Mouse (Mus musculus) heart, postnatal 36 days (tissue): ENCODE results near the gene Itga4. TPM values are rescaled to one million over a fixed set of nuclear protein-coding genes. Genes with fewer than 3 reads are reported as not detected.

ENCODE experiments used
- DNase-seq, 2 experiments: peaks; one replicate each; pipeline ENCODE4 v3.0.0; 2021 to 2022
- intact Hi-C: fragments of 180-260 bp; cut with DNase I; formaldehyde crosslinking; loops from one replicate; pipeline ENCODE4 v1.15.1; 2025
- total RNA-seq, 2 experiments: library from RNA; stranded (reverse); gene quantifications; 2 replicates each; pipeline ENCODE4 v1.2.3; 2021

The Itga4 gene
- total RNA-seq, 2 experiments from 2014 or later, result 1.9 to 3.0 TPM

GRCm38 (mm10) chr2:79259326-79259725 lies 4.1 kb downstream of the Itga4 start:
- DNase-seq, result peak; percentile 5 to 26
- intact Hi-C loops, result loop anchor here (5.0 kb wide), 1 partner anchor 172 kb away; no protein-coding TSS in a partner anchor

- intact Hi-C loops, result loop anchor here (1.0 to 5.0 kb wide), 3 partner anchors 232 to 1216 kb away; no protein-coding TSS in a partner anchor
Measured at GRCm38 (mm10) chr2:79265665-79266064, 10.4 kb downstream of the Itga4 start.

GRCm38 (mm10) chr2:79266480-79266879 lies 11.3 kb downstream of the Itga4 start:
- intact Hi-C loops, result loop anchor here (1.0 to 5.0 kb wide), 2 partner anchors 231 to 307 kb away; no protein-coding TSS in a partner anchor
- no peak for DNase-seq

More at GRCm38 (mm10) chr2:79265665-79266064, 10.4 kb downstream of the Itga4 start:
- peak; percentile 64 to 76 for DNase-seq

GRCm38 (mm10) chr2:79267181-79267580 lies 12.0 kb downstream of the Itga4 start:
- intact Hi-C loops, result loop anchor here (5.0 kb wide), 1 partner anchor 230 kb away; no protein-coding TSS in a partner anchor
- DNase-seq, result no peak

GRCm38 (mm10) chr2:79268863-79269262 lies 13.6 kb downstream of the Itga4 start:
- intact Hi-C loops, result loop anchor here (5.0 kb wide), 1 partner anchor 228 kb away; no protein-coding TSS in a partner anchor

GRCm38 (mm10) chr2:79270034-79270535 lies 14.9 kb downstream of the Itga4 start:
- intact Hi-C loops, result no loop called here
- DNase-seq, result no peak

More at GRCm38 (mm10) chr2:79268863-79269262, 13.6 kb downstream of the Itga4 start:
- DNase-seq, result no peak

- DNase-seq, result no peak
- intact Hi-C loops, result no loop called here
Measured at GRCm38 (mm10) chr2:79271838-79272237, 16.6 kb downstream of the Itga4 start.

DNA sequence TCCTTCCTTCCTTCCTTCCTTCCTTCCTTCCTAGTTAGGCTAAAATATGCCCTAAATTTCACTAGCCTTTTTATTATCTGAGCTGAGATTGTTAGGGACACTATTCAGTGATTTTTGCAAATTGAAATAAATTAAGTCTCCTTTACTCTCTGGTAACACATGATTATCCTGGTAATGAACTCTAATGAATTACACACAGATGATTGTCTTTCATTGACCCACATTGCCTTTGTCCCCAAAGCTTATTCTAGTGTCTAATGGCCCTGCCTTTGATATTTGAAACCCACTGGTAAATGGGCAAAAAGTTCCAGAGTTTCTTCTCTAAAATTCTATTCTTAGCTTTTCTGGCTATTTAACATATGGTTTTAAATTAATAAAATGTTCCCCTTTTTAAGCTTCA lies 23.4 kb downstream of the Itga4 start:
- no peak for DNase-seq
- intact Hi-C loops, result no loop called here

DNA sequence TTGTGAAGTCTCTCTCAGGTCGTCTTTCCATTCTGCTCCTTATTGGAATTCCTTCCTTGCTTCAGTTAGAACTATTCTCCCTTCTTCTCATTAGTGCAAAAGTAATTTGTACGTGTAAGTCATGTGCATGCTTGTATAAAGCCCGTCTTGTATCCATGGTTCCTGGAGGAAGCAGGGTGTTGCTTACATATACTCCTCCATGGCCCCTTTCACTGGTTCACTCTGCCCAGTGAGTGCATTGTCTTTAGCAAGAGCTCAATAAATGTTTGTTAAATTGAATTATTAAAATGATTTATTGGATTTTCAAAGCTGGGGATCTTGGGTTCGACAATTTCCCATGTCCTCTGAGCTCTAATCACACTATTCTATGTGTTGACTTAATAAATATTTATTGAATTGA lies 29.0 kb downstream of the Itga4 start:
- intact Hi-C loops, result no loop called here
- DNase-seq, result no peak

GRCm38 (mm10) chr2:79290149-79290548 lies 34.9 kb downstream of the Itga4 start:
- intact Hi-C loops, result no loop called here
- DNase-seq, result no peak

DNA sequence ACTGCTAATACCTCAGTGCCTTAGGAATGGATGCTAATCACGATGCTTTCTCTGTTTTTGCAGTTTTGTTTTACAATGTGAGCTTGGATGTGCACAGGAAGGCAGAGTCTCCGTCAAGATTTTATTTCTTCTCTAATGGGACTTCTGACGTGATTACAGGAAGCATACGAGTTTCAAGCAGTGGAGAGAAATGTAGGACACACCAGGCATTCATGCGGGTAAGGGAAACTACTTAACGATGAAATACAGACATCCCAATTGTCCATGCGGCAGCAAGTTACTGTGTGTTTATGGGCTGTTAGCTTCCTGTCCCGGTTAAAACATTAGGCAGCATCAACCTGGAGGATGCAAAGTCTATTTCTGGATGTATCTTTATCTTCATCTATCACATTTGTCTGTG lies 36.7 kb downstream of the Itga4 start:
- intact Hi-C loops, result no loop called here
- no peak for DNase-seq

DNA sequence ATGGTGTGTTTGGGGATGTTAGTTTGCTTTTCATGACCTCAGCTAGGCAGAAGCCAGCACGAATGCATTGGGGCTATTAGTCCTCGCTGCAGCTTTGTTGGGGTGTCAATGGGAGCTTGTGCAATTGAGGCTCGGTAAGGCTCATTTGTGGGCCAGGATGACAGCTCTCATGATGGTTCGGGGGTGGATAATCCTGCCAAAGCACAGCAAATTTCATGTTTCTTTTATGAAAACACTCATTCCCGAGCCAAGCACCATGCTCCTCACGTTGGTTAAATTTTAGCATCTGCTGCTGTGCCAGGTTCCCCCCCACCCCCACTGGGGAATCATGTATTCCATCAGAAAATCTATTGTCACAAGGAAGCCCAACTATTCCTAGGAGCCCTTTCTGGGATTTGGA lies 37.2 kb downstream of the Itga4 start:
- no peak for DNase-seq
- intact Hi-C loops, result no loop called here

DNA sequence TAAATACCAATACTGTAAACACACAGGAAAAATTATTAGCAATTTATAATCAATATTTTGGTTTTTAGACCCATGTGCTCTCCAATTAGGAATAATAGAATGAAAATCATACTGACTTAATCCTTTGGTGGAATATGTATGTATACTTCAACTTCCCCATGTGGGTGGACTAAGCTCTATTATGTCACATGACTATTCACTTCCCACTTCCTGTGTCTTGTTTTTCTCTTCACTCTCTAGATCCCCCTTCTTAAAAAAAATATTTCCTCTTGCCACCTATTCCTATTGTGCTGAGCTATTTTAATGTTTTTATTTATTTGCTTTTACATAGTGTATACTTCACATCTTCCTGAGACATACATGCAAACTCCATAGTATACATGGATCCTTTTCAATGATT lies 47.2 kb downstream of the Itga4 start:
- intact Hi-C loops, result no loop called here
- DNase-seq, result no peak

GRCm38 (mm10) chr2:79307549-79307948 lies 52.3 kb downstream of the Itga4 start:
- intact Hi-C loops, result no loop called here
- no peak for DNase-seq

- intact Hi-C loops, result no loop called here
- no peak for DNase-seq
Measured at GRCm38 (mm10) chr2:79309454-79310118, 54.4 kb downstream of the Itga4 start.

DNA sequence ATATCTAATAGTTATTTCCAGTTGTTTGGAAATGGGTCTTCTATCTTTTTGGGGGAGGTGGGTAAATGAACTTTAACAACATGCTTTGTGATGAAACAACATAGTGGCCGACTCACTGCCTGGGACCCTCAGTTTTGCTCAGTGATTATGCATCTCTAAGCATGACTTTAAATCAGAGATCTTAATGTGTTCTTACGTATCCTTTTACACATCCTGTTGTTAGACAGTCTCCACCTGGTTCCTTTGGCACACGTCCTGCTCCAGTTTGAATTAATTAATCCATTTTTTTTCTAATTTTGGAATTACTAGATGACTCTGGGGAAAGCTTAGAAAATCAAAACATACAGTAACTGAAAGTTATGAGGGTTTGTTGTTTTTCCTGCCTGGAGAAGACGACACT lies 57.3 kb downstream of the Itga4 start:
- intact Hi-C loops, result no loop called here

DNA sequence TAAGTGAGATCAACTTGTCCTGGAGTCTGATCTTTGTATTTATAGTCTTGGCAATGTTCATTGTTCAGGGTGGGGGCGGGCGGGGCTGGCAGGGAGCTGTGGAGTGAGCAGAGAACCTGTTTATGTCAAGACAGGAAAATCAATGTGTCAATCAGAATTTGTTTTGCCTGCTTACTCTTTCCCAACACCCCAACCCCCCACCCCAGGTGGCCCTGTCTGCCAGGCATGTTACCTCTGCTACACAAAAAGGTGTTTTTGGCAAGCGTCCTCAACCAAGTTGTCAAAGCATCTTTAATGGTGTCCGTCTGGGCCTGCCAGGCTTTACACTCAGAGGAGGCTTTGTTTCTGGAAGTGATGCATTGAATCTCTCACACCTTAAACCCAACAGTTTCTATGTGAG lies 59.9 kb downstream of the Itga4 start:
- intact Hi-C loops, result no loop called here
- no peak for DNase-seq

More for the DNA sequence above, 57.3 kb downstream of the Itga4 start:
- no peak for DNase-seq

DNA sequence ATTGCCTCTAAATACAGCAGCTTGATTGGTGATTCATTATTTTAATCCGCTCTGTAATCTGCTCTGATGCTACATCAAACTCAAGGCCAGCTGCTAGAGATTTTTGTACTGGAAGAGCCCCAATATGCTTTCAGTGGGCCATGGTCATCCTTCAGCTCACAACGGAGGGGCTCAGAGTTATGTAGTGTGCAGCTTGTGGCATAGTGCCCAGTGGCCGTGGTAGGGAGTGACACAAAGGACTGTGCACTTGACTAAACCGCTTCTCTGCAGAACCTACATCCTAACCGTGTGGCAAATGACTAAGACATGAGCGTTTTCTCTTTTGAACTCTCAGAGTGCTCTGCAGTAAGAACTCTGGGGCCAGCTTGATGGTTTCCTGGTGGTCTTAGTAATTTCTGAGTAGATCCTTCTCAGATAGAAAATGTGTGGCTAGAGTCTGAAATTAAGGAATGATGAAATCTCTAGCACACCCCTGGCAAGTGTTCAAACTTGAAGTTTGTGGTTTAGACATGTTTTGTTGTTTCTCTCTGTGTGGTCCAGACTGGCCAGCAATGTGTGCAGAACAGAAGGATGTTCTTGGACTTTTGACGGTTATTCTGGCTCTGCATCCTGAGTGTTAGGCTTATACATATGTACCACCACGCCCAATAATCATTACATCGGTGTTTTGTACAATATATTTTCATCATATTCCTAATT lies 61.1 kb downstream of the Itga4 start:
- no peak for DNase-seq
- intact Hi-C loops, result no loop called here

GRCm38 (mm10) chr2:79328079-79328478 lies 72.9 kb downstream of the Itga4 start:
- intact Hi-C loops, result no loop called here
- no peak for DNase-seq

GRCm38 (mm10) chr2:79334661-79335060 lies 79.4 kb downstream of the Itga4 start:
- intact Hi-C loops, result no loop called here
- DNase-seq, result no peak

DNA sequence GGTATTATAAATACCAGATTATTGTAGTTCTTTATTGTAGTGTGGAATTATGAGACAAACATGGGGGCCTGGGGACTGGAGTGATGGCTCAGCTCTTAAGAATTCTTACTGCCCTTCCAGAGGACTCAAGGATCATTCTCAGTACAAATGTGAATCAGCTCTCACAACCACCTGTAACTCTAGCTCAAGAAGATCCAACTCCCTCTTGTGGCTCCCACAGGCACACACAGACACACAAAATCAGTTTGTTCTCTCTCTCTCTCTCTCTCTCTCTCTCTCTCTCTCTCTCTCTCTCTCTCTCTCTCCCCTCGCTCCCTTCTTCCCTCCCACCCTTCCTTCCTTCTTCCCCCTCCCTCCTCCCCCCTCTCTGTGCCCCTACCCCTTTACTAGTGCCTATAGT lies 80.9 kb downstream of the Itga4 start:
- intact Hi-C loops, result no loop called here
- DNase-seq, result no peak

DNA sequence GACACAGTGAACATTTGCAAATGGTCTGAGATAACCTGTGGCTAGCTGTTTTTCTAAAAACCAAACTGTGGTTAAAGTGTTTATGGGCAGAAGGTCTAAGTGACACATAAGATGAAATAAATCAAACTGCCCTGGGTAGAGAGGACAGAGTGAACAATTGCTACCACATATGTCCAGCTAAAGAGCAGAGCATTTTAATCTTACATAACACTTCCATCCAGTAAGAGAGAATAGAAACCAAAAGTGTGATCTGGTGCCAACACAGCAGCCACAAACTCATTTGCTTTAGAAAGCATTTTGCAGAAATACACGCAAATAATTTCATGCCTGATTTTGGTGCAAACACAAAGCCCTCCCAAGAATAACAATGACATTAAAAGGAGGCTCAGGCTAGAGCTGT lies 83.8 kb downstream of the Itga4 start:
- intact Hi-C loops, result no loop called here
- no peak for DNase-seq
